Mouse (Mus musculus): ENCODE measurements around the gene Atp6v1g1. TPM values are rescaled to one million over a fixed set of nuclear protein-coding genes. Genes with fewer than 3 reads are reported as not detected.

Atp6v1g1 gene
- total RNA-seq, 1 experiment from 2014 or later: 128 TPM

GRCm38 (mm10) chr4:63543746-63544493, 652 bp upstream of the Atp6v1g1 start:
- 0 out of 2 replicates have a peak, but pooled peaks have one; percentile 2 for ATAC-seq (replicated peaks; ENCODE audit: insufficient number of reproducible peaks, low FRiP score, low TSS enrichment, poor library complexity, severe bottlenecking)

- no peak for ATAC-seq (replicated peaks; ENCODE audit: insufficient number of reproducible peaks, low FRiP score, low TSS enrichment, poor library complexity, severe bottlenecking)
Measured at GRCm38 (mm10) chr4:63545231-63545958, 823 bp downstream of the Atp6v1g1 start.

GRCm38 (mm10) chr4:63546441-63547055, 2.0 kb downstream of the Atp6v1g1 start:
- ATAC-seq (replicated peaks; ENCODE audit: insufficient number of reproducible peaks, low FRiP score, low TSS enrichment, poor library complexity, severe bottlenecking): no peak

GRCm38 (mm10) chr4:63547799-63548198, 3.2 kb downstream of the Atp6v1g1 start:
- no peak for ATAC-seq (replicated peaks; ENCODE audit: insufficient number of reproducible peaks, low FRiP score, low TSS enrichment, poor library complexity, severe bottlenecking)

DNA sequence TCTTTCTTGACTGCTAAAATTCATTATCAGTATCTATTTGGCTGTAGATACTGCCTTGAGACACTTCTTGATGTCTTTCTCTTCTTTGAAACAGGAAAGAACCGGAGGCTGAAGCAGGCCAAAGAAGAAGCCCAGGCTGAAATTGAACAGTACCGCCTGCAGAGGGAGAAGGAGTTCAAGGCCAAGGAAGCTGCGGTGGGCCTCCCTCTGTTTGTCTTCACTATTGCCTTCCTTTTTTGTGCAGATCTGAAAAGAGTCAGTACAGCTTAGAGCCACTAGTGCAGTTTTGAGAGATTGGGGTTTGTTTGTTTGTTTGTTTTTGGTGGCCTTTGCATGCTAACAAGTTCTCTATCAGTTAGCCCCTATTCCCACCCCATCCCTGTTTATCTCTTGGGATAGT, 3.9 kb downstream of the Atp6v1g1 start:
- no peak for ATAC-seq (replicated peaks; ENCODE audit: insufficient number of reproducible peaks, low FRiP score, low TSS enrichment, poor library complexity, severe bottlenecking)

DNA sequence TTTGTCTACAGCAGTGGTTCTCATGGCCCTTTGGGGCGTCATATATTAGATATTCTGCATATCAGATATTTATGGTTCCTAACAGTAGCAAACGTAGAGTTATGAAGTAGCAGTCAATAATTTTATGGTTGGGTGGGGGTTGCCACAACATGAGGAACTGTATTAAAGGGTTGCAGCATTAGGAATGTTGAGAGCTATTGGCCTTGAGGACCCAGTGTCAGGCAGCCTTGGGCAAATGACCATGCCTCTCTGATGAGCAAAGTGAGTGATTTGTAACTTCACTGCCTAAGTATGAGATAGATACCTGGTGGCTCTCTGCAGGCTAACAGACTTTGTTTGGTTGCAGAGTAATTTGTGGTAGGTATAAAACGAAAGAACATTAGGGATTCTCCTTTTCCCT, 6.3 kb downstream of the Atp6v1g1 start:
- ATAC-seq (replicated peaks; ENCODE audit: insufficient number of reproducible peaks, low FRiP score, low TSS enrichment, poor library complexity, severe bottlenecking): no peak

GRCm38 (mm10) chr4:63552865-63553264, 8.3 kb downstream of the Atp6v1g1 start:
- ATAC-seq (replicated peaks; ENCODE audit: insufficient number of reproducible peaks, low FRiP score, low TSS enrichment, poor library complexity, severe bottlenecking): no peak

- ATAC-seq (replicated peaks; ENCODE audit: insufficient number of reproducible peaks, low FRiP score, low TSS enrichment, poor library complexity, severe bottlenecking): peak; percentile 23; the same call in 1 of the 2 replicates
Measured at GRCm38 (mm10) chr4:63553789-63554576, 9.4 kb downstream of the Atp6v1g1 start.

DNA sequence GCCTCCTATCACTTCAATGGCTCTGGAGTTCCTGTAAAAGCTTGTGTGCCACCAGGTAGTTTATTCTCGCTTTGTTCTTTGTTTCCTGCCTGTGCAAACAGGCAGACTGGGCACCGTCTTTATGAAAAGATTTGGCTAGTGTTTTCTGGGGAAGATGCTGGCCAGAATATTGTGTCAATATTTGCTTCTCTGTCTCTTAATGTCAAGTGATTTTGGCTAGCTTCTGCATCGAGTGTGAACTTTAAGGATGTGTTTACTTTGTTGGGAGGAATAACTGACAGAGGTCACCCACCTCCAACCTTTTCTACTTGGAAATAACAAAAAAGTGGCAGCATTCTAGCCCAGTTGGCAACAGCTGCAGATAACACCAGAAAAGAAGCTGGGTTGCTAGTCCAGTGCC, 10.0 kb downstream of the Atp6v1g1 start:
- ATAC-seq (replicated peaks; ENCODE audit: insufficient number of reproducible peaks, low FRiP score, low TSS enrichment, poor library complexity, severe bottlenecking): no peak

- ATAC-seq (replicated peaks; ENCODE audit: insufficient number of reproducible peaks, low FRiP score, low TSS enrichment, poor library complexity, severe bottlenecking): no peak
Measured at GRCm38 (mm10) chr4:63555111-63555510, 10.5 kb downstream of the Atp6v1g1 start.

GRCm38 (mm10) chr4:63556665-63557064, 12.1 kb downstream of the Atp6v1g1 start:
- ATAC-seq (replicated peaks; ENCODE audit: insufficient number of reproducible peaks, low FRiP score, low TSS enrichment, poor library complexity, severe bottlenecking): no peak

DNA sequence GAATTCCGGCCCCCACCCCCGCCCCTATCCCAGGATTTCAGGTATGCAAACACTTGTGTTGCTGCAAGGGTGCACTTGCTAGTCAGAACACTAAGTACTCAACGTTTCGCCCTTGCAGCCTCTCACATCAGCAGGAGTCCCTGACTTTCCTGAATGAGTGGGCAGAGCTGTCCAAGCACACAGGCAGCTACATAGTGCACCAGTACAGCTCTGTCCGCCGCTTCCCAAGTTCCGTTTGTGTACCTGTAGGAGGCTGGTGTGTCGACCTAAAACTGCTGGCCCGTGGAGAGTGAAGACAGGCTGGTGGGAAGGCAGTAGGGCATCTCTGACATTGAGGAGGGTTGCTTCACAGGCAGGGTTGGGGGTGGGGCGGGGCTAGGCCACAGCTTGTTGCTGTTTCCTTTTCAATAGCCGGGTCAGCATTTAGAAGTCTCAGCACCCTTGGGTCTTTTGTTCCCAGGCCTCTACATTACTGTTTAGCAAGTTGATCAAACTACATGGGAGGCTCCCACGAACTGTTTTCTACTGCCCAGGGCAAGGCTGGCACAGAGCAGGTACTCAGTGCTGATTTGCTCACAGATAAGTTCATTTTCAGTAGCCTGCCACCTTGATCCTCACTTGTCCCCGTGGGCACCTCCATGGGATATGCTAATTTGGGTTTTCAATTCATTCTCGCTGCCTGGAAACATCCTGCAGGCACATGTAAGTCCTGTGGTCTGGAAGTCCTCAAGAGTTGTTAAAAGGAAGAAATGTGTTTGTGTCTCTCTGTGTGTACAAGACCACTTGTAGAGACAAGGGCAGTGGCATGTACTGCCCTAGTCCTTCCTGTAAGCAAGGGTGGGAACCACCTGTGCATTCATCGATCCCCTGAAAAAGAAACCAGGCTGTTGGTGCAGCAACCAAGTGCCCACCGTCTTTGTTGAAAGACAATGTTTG, 12.8 kb downstream of the Atp6v1g1 start:
- no peak for ATAC-seq (replicated peaks; ENCODE audit: insufficient number of reproducible peaks, low FRiP score, low TSS enrichment, poor library complexity, severe bottlenecking)

GRCm38 (mm10) chr4:63558407-63559081, 14.0 kb downstream of the Atp6v1g1 start, which contains the start of gene Tmem268:
Gene Tmem268, plus strand, starts transcription at chr4:63558781.
- ATAC-seq (replicated peaks; ENCODE audit: insufficient number of reproducible peaks, low FRiP score, low TSS enrichment, poor library complexity, severe bottlenecking): peak; percentile 30; the same call in 1 of the 2 replicates

DNA sequence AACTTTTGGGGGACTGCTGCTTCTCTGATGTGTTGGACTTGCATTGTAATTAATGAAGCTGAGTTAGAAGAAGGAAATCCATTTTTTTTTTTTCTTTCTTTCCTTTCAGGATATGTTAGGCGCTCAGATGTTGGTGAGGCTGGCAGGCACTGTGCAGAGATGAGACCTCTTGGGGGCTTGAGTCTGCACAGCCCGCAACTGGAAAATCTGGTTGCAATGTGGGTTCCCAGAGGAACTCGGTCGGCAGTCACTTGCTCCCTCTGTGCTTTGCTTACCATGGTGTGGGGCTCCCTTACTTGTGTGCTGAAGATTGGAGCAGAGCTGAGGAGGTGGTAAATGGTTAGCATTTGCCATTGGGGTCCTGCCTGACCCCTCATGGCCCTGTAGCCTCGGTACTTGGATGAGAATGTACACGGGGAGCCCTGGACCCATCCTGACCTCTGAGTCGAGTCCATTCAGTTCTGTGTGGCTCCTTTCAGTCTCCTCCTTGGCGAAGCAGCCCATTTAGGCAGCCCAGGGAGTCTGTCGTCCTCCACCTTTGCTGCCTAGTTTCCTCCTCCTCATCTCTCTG, 14.6 kb downstream of the Atp6v1g1 start:
- ATAC-seq (replicated peaks; ENCODE audit: insufficient number of reproducible peaks, low FRiP score, low TSS enrichment, poor library complexity, severe bottlenecking): no peak

- ATAC-seq (replicated peaks; ENCODE audit: insufficient number of reproducible peaks, low FRiP score, low TSS enrichment, poor library complexity, severe bottlenecking): no peak
Measured at GRCm38 (mm10) chr4:63560079-63560478, 15.5 kb downstream of the Atp6v1g1 start.

GRCm38 (mm10) chr4:63561861-63562675, 17.5 kb downstream of the Atp6v1g1 start:
- ATAC-seq (replicated peaks; ENCODE audit: insufficient number of reproducible peaks, low FRiP score, low TSS enrichment, poor library complexity, severe bottlenecking): peak; percentile 57

Measured in monocyte, adult 5-6 weeks (primary cell).